Mouse (Mus musculus) heart, adult 2 months (tissue): ENCODE measurements at regions not wholly inside any gene's neighbourhood (a gene's known extent, or its start where the extent isn't known, plus 50 kb on each side); places are given as distances from the start of the nearest gene placed in this dataset.

Source experiments
- DNase-seq, 2 experiments: peaks; one replicate each; pipeline ENCODE4 v3.0.0; 2021
- H3K27ac ChIP-seq: fragments of 200-600 bp; 2 replicates; pipeline ENCODE4 v1.8.1; 2022
- H3K27me3 ChIP-seq: fragments of 200-500 bp; 2 replicates; pipeline ENCODE4 v1.6.1; 2012; ENCODE audit warnings: mild to moderate bottlenecking, low read length, inconsistent platforms, mixed read lengths; ENCODE audit not compliant: control insufficient read depth, insufficient read depth
- H3K36me3 ChIP-seq: fragments of 200-500 bp; 2 replicates; pipeline ENCODE4 v1.6.1; 2012; ENCODE audit warnings: low read length, inconsistent platforms; ENCODE audit not compliant: control insufficient read depth, insufficient read depth
- H3K4me1 ChIP-seq: fragments of 200-500 bp; 2 replicates; pipeline ENCODE4 v1.6.1; 2011; ENCODE audit warnings: low read length; ENCODE audit not compliant: control insufficient read depth, insufficient read depth
- H3K4me3 ChIP-seq: fragments of 200-600 bp; 2 replicates; pipeline ENCODE4 v1.8.1; 2022
- H3K79me2 ChIP-seq: fragments of 200-500 bp; replicated peaks from 2 replicates; pipeline ENCODE4 v1.6.1; 2012; ENCODE audit warnings: mild to moderate bottlenecking, inconsistent platforms, low read length, moderate library complexity, mixed read lengths; ENCODE audit not compliant: control insufficient read depth, insufficient read depth
- H3K9ac ChIP-seq: fragments of 200-500 bp; 2 replicates; pipeline ENCODE4 v1.6.1; 2012; ENCODE audit warnings: low read depth, mild to moderate bottlenecking, control low read depth, inconsistent platforms, low read length, mixed read lengths
- CTCF ChIP-seq: fragments of 200-600 bp; IDR thresholded peaks from 2 replicates; pipeline ENCODE4 v1.8.1; 2022; ENCODE audit warnings: antibody characterized with exemption, mild to moderate bottlenecking, moderate library complexity
- EP300 ChIP-seq: fragments of 200-500 bp; IDR thresholded peaks from 2 replicates; pipeline ENCODE4 v1.6.1; 2011; ENCODE audit warnings: low read depth, low read length, control low read depth; ENCODE audit not compliant: insufficient read depth
- POLR2A ChIP-seq: fragments of 200-500 bp; IDR thresholded peaks from 2 replicates; pipeline ENCODE4 v1.6.1; 2011; ENCODE audit warnings: mild to moderate bottlenecking, low read depth, low read length, control low read depth; ENCODE audit not compliant: insufficient read depth
- WGBS: fragments of 180-500 bp; shearing (Covaris S2); methylation state at CpG from one replicate; pipeline ENCODE4 v1.1.7; 2018; 5-methylcytosine and 5-hydroxymethylcytosine counted together
- intact Hi-C: fragments of 180-260 bp; cut with DNase I; formaldehyde crosslinking; loops from one replicate; pipeline ENCODE4 v1.15.1; 2025

DNA sequence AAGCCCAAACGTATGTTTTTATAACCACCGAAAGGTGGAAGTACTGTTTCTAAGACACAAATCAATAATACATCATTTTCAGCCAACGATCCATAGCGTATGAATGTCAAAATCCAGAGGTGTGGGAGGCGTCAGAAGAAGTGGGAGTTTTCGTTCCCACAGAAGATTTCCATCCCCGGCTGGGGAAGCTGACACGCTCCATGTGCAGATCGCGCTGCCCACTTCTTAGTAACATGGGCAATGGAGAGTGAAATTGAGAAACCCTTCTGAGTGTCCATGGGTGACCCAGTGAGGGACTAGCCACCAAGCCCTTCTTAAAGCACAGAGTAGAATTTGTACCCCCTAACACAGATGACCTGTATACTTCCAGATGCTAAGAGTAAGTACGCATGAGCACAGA lies 110.1 kb upstream of the Sh3bp4 start:
- intact Hi-C loops = no loop called here
- DNase-seq = no peak
- no peak overlapping the region for H3K9ac ChIP-seq
- peaks cover 2% of the 10 kb centered on the region; the same call in 1 of the 2 replicates for H3K4me1 ChIP-seq
- no peaks in the 10 kb centered on the region for H3K27me3 ChIP-seq
- no peak for TF ChIP-seq EP300
- no peak for TF ChIP-seq POLR2A
- TF ChIP-seq CTCF = no peak
- H3K79me2 ChIP-seq = no peaks in the 10 kb centered on the region
- no peaks in the 10 kb centered on the region for H3K36me3 ChIP-seq
- H3K27ac ChIP-seq = no peak overlapping the region
- no peak overlapping the region for H3K4me3 ChIP-seq
- WGBS = 86% methylated on average over 11 of the region's 11 CpGs

DNA sequence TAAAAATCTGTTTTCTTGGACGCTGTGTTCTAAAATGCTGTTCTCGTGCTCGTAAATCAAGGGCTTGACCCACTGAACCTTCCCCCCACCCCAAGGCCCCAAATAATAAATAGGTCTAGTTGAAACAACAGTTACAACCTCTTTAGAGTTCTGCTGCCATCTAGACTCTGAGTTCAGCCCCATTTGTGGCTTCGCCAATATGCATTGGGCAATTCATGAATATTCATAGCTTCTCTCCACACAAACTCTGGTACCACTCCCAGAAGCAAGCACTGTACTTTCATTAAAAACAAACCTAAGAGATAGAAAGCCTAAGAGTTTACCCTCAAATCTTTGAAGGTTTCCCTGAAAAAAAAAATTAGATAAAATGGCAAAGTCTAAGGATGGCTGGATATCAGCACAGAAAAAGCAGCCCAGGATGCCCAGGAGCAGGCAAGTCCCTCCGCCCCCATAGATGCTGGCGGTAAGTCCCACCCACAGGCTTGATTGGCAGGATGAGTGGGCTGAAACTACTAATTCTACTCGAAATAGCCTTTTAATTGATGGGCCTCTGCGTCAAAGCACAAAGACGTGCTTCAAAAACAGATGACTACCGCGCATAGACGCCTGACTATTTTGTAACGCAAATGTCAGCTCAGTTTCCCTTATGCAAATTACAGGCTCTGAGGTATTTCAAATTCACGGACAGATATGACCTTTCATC lies 106.0 kb upstream of the Sh3bp4 start:
- WGBS = 93% methylated on average over 14 of the region's 14 CpGs
- no peak overlapping the region for H3K4me3 ChIP-seq

DNA sequence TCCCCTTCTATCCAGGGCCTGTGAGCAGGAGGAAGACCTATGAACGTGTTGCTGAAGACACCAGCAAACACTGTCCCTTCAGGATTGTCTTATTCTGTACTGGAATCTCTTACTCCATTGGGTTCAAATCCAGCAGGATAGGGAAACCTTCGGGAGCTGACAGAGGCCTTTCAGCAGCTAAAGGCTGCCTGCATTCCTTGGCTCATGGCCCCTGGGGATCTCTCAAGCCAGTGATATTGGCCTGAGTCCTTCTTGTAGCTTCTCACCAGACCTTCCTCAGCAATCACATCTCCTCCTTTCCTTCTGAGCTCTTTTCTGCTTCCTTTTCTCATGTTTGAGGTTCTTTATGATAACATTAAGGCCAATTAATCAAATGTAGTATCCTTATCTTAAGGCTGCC lies 103.8 kb upstream of the Sh3bp4 start:
- H3K27ac ChIP-seq = no peak overlapping the region
- H3K27me3 ChIP-seq = no peaks in the 10 kb centered on the region
- H3K79me2 ChIP-seq = no peaks in the 10 kb centered on the region
- no peaks in the 10 kb centered on the region for H3K36me3 ChIP-seq
- H3K4me1 ChIP-seq = peaks cover 1% of the 10 kb centered on the region; the same call in 1 of the 2 replicates
- TF ChIP-seq CTCF (no peak), POLR2A (no peak), EP300 (no peak)
- peak in 1 of 2 experiments; percentile 49 for DNase-seq
- no peak overlapping the region for H3K4me3 ChIP-seq
- WGBS = 47% methylated on average over 2 of the region's 2 CpGs
- H3K9ac ChIP-seq = no peak overlapping the region
- intact Hi-C loops = no loop called here

More for the DNA sequence above, 106.0 kb upstream of the Sh3bp4 start:
- intact Hi-C loops = no loop called here
- no peaks in the 10 kb centered on the region for H3K36me3 ChIP-seq
- no peak for TF ChIP-seq CTCF
- TF ChIP-seq EP300 = no peak
- no peak for TF ChIP-seq POLR2A
- H3K4me1 ChIP-seq = peaks cover 1% of the 10 kb centered on the region; the same call in 1 of the 2 replicates
- no peak overlapping the region for H3K27ac ChIP-seq
- no peaks in the 10 kb centered on the region for H3K79me2 ChIP-seq
- DNase-seq = no peak
- H3K27me3 ChIP-seq = no peaks in the 10 kb centered on the region
- no peak overlapping the region for H3K9ac ChIP-seq

DNA sequence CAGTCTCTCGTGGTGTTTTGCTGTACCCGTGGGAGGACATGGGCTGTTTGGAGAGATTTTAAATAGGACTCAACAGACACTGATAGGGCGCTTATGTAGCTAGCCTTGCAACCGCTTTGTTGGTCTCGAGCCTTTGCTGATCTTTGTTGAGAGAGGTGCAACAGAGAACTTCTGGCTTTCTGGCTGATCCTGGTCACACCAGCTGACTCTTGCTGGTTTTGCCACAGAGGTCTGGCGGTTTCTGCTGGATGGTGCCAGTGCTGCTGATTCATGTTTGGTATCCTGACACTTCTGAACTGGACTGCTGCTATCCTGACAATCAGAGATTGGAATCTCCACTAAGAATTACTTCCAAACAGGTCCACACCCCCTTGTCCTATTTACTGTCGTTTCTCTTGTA lies 102.1 kb upstream of the Sh3bp4 start:
- no peak for DNase-seq
- no peaks in the 10 kb centered on the region for H3K36me3 ChIP-seq
- no peak overlapping the region for H3K4me3 ChIP-seq
- TF ChIP-seq POLR2A (no peak), EP300 (no peak), CTCF (no peak)
- H3K79me2 ChIP-seq = no peaks in the 10 kb centered on the region
- WGBS = 75% methylated on average over 7 of the region's 7 CpGs
- H3K9ac ChIP-seq = no peak overlapping the region
- intact Hi-C loops = no loop called here
- peaks cover 1% of the 10 kb centered on the region; the same call in 1 of the 2 replicates for H3K4me1 ChIP-seq
- no peaks in the 10 kb centered on the region for H3K27me3 ChIP-seq
- no peak overlapping the region for H3K27ac ChIP-seq

DNA sequence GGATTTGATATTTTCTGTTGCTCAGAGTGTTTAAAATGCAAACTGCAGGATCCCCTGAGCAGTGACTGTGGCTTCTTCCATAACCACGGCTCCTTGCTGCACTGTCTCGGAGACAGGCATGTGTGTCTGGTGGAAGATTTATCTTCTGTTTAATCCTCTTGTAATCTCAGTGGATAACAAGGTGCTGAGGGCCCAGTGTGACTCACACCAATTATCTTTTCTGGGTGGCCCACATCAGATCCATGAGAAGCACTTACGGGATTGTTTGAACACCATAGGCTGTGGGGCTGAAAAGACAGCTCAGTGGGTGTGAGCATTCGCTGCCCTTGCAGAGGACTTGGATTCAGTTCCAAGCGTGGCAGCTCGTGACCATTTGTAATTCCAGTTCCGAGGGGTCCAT lies 101.2 kb upstream of the Sh3bp4 start:
- 96% methylated on average over 7 of the region's 7 CpGs for WGBS
- intact Hi-C loops = no loop called here
- Histone ChIP-seq H3K36me3 (no peaks in the 10 kb centered on the region), H3K79me2 (no peaks in the 10 kb centered on the region), H3K9ac (no peak overlapping the region), H3K27ac (no peak overlapping the region), H3K4me1 (peaks cover 1% of the 10 kb centered on the region; the same call in 1 of the 2 replicates), H3K27me3 (no peaks in the 10 kb centered on the region), H3K4me3 (no peak overlapping the region)
- no peak for DNase-seq
- TF ChIP-seq EP300 (no peak), POLR2A (no peak), CTCF (no peak)

DNA sequence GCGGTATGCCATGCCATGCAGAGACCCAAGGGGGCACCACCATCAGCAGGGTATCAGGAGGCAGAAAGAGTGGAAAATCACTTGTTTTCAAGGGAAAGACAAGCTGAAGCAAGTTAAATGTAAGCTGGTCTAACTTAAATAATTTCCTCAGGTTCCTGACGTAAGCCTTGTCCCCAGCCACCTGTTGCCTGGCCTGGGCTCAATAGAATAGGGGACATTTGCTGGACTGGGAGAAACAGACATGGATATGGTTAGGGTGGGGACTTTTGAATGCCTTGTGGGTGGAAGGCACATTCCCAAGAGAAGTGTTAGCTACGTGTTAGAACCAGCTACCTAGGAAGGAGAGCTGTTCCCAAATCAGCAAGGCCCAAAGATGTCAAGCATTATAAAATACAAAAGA lies 100.6 kb upstream of the Sh3bp4 start:
- Histone ChIP-seq H3K4me1 (peaks cover 1% of the 10 kb centered on the region; the same call in 1 of the 2 replicates), H3K9ac (no peak overlapping the region), H3K79me2 (no peaks in the 10 kb centered on the region), H3K27ac (no peak overlapping the region), H3K4me3 (no peak overlapping the region), H3K27me3 (no peaks in the 10 kb centered on the region), H3K36me3 (no peaks in the 10 kb centered on the region)
- intact Hi-C loops = no loop called here
- TF ChIP-seq POLR2A = no peak
- TF ChIP-seq EP300 = no peak
- TF ChIP-seq CTCF = no peak
- no peak for DNase-seq
- 90% methylated on average over 3 of the region's 3 CpGs for WGBS
